Mouse (Mus musculus) midbrain, embryonic 12.5 days (tissue): ENCODE measurements at regions not wholly inside any gene's neighbourhood (a gene's known extent, or its start where the extent isn't known, plus 50 kb on each side); places are given as distances from the start of the nearest gene placed in this dataset.

Experiments
- ATAC-seq: fragments of 200-750 bp; cut with Nextera tagmentation; 2 replicates; pipeline ENCODE4 v1.8.0; 2017; ENCODE audit warnings: low read depth, moderate TSS enrichment, moderate library complexity; ENCODE audit not compliant: low FRiP score
- H3K27ac ChIP-seq: fragments of 300-500 bp; sonication (generic); replicated peaks from 2 replicates; pipeline ENCODE4 v1.5.1; 2016; ENCODE audit warnings: mild to moderate bottlenecking
- H3K27me3 ChIP-seq: fragments of 300-500 bp; sonication (generic); 2 replicates; pipeline ENCODE4 v1.6.1; 2016; ENCODE audit warnings: mild to moderate bottlenecking
- H3K36me3 ChIP-seq: fragments of 300-500 bp; sonication (generic); 2 replicates; pipeline ENCODE4 v1.6.1; 2016
- H3K4me1 ChIP-seq: fragments of 300-500 bp; sonication (generic); 2 replicates; pipeline ENCODE4 v1.6.1; 2016
- H3K4me2 ChIP-seq: fragments of 300-500 bp; sonication (generic); replicated peaks from 2 replicates; pipeline ENCODE4 v1.6.1; 2016; ENCODE audit warnings: mild to moderate bottlenecking, moderate library complexity
- H3K4me3 ChIP-seq: fragments of 300-500 bp; sonication (generic); 2 replicates; pipeline ENCODE4 v1.5.1; 2016; ENCODE audit warnings: mild to moderate bottlenecking
- H3K9ac ChIP-seq: fragments of 300-500 bp; sonication (generic); replicated peaks from 2 replicates; pipeline ENCODE4 v1.6.1; 2016; ENCODE audit warnings: mild to moderate bottlenecking, moderate library complexity
- H3K9me3 ChIP-seq: fragments of 300-500 bp; sonication (generic); 2 replicates; pipeline ENCODE4 v1.6.1; 2016; ENCODE audit warnings: mild to moderate bottlenecking
- WGBS: fragments of 180-500 bp; shearing (Covaris S2); methylation state at CpG from one replicate; pipeline ENCODE4 v1.1.7; 2016; 5-methylcytosine and 5-hydroxymethylcytosine counted together

- Histone ChIP-seq H3K27ac (no peak overlapping the region), H3K4me2 (peak overlapping the region; percentile 32), H3K36me3 (no peaks in the 10 kb centered on the region), H3K9me3 (no peaks in the 10 kb centered on the region), H3K4me1 (peaks cover 6% of the 10 kb centered on the region; the same call in 1 of the 2 replicates), H3K27me3 (peaks cover 21% of the 10 kb centered on the region), H3K9ac (no peak overlapping the region), H3K4me3 (no peak overlapping the region)
- peak; percentile 57; the same call in 1 of the 2 replicates for ATAC-seq
- WGBS = 16% methylated on average over 13 of the region's 13 CpGs
These were observed 117.2 kb upstream of the Usp25 start for GRCm38 (mm10) chr16:76896305-76896704.

DNA sequence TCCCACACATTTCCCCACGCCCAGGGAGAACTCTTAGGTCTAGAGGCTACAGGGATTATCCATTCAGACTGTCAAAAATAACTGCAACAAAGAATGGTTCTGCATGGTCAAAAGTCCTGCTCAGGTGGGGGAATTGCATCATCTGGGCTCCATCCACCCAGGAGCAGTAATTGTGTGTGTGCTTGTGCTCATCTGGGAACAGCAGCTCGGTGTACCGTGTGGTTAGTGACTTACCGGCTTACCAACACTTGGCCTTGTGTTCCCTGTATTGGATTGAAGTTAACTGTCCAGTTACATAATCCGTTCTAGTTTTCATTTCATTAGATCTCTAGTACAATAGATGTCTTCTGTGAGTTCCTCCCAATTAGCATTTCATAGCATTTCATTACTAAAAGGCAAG is 117.7 kb upstream of the Usp25 start:
- Histone ChIP-seq H3K4me2 (no peak overlapping the region), H3K4me3 (no peak overlapping the region), H3K36me3 (no peaks in the 10 kb centered on the region), H3K4me1 (peaks cover 6% of the 10 kb centered on the region; the same call in 1 of the 2 replicates), H3K9ac (no peak overlapping the region), H3K27me3 (peaks cover 21% of the 10 kb centered on the region), H3K27ac (no peak overlapping the region), H3K9me3 (no peaks in the 10 kb centered on the region)
- WGBS = 37% methylated on average over 5 of the region's 5 CpGs
- no peak for ATAC-seq

GRCm38 (mm10) chr16:76878576-76878975 is 134.9 kb upstream of the Usp25 start:
- Histone ChIP-seq H3K9me3 (no peaks in the 10 kb centered on the region), H3K4me1 (no peaks in the 10 kb centered on the region), H3K27me3 (peaks cover 37% of the 10 kb centered on the region), H3K9ac (no peak overlapping the region), H3K4me3 (no peak overlapping the region), H3K4me2 (no peak overlapping the region), H3K27ac (no peak overlapping the region), H3K36me3 (no peaks in the 10 kb centered on the region)
- 95% methylated on average over 2 of the region's 2 CpGs for WGBS
- no peak for ATAC-seq

DNA sequence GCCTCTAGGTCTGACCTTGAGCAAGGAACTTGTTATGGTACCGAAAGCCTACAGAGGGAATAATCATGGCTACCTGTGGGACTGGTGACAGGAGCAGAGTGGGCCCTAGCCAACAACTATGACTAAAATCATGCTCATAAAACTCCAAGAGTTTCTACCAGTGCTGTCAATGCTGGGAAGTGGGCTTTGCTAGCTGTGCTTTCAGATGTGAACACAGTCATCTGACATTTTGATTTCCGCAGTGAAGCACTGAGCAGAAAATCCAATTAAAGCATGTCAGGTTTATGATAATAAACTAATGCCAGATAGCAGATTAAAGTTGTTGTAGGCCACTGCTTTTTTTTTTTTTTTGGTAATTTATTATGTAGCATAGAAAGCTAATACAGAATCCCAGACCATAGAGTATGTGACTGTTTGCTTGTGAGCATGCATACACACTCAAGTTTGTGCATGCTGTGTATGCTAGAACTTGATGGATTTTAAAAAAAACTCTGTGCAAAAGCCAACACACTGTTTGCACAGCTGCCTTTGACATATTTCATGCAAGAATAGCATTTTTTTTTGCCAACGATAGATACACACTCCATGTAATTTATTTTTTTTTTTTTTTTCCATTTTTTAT is 138.0 kb upstream of the Usp25 start:
- Histone ChIP-seq H3K36me3 (no peaks in the 10 kb centered on the region), H3K4me3 (no peak overlapping the region), H3K4me1 (no peaks in the 10 kb centered on the region), H3K27me3 (peaks cover 38% of the 10 kb centered on the region), H3K9me3 (no peaks in the 10 kb centered on the region), H3K4me2 (no peak overlapping the region), H3K9ac (no peak overlapping the region), H3K27ac (no peak overlapping the region)
- WGBS = 71% methylated on average over 3 of the region's 3 CpGs
- peak; percentile 76 for ATAC-seq

DNA sequence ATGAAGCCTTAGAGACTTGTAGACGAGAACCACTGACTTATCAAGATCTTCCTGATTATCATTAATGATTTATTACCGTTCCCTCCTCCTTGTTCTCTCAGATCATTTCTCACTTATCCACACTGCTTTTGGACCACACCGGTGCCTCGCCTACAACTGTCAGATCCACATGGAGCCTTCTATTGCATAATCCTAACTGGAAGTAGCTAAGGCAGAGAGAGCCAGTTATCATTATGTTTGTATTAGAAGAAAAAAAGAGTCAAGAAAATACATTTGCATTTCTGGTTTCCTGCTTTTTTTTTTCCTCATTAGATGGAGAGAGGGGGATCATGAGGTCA is 147.1 kb upstream of the Usp25 start:
- peaks cover 29% of the 10 kb centered on the region for H3K27me3 ChIP-seq
- H3K9ac ChIP-seq = no peak overlapping the region
- no peak overlapping the region for H3K27ac ChIP-seq
- H3K4me1 ChIP-seq = no peaks in the 10 kb centered on the region
- no peaks in the 10 kb centered on the region for H3K36me3 ChIP-seq
- ATAC-seq = 0 out of 2 replicates have a peak, but pooled peaks have one; percentile 17
- peak overlapping the region; percentile 38; the same call in 1 of the 2 replicates for H3K4me2 ChIP-seq
- no peak overlapping the region for H3K4me3 ChIP-seq
- 65% methylated on average over 4 of the region's 4 CpGs for WGBS
- H3K9me3 ChIP-seq = no peaks in the 10 kb centered on the region

DNA sequence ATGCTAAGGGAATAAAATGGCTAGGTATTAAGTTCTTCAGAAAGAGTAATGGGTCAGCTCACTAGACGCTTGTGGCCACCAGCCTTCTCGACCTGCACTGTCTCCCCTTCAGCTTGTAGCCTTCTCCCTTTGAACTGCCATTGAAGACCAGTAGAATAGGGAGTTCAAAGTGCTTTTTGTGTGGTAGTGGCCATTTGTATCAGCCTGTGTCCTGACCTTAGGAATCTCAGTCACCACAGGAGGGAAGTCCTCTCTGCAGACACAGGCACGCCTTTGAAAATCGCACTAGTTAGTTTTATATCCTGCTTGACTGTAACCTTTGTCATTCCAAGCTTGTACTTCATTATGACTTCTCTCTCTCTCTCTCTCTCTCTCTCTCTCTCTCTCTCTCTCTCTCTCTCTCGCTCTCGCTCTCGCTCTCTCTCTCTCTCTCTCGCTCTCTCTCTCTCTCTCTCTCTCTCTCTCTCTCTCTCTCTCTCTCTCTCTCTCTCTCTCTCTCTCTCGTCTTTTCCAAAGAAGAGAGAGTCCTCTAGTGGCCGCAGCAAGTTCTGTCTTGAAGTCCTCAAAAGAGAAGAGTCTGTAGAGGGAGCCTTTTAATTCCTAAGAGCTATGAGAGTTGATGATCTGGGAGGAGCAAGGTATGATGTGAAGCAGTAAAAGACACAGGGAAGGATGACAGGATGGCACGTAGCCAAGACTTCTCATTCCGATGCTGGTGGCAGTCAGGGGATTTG is 147.6 kb upstream of the Usp25 start:
- 27% methylated on average over 8 of the region's 12 CpGs for WGBS

DNA sequence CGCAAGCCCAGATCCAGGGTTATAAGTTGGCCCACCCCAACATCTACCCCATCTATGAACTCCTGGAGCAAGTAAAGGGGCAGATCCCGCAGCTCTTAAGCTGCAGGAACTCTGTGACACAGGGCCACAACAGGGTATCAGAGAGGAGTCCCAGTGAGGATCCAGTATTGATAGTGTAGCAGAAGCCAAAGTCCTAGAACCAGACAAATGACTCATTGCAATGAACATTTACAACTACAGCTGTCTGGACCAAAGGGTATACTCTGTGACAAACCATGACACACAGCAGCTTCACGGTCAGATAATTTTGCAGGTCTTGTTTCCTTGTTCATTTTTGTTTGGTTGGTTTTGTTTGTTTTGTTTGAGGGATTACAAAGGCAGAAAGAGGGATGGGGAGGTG is 149.1 kb upstream of the Usp25 start:
- no peak overlapping the region for H3K4me3 ChIP-seq
- H3K4me2 ChIP-seq = no peak overlapping the region
- H3K9me3 ChIP-seq = no peaks in the 10 kb centered on the region
- no peaks in the 10 kb centered on the region for H3K4me1 ChIP-seq
- H3K27me3 ChIP-seq = peaks cover 24% of the 10 kb centered on the region
- 92% methylated on average over 3 of the region's 3 CpGs for WGBS
- H3K27ac ChIP-seq = no peak overlapping the region
- ATAC-seq = no peak
- H3K9ac ChIP-seq = no peak overlapping the region
- H3K36me3 ChIP-seq = no peaks in the 10 kb centered on the region

More for the DNA sequence above, 147.6 kb upstream of the Usp25 start:
- ATAC-seq = peak; percentile 67
- no peaks in the 10 kb centered on the region for H3K9me3 ChIP-seq
- no peaks in the 10 kb centered on the region for H3K36me3 ChIP-seq
- no peak overlapping the region for H3K9ac ChIP-seq
- no peak overlapping the region for H3K27ac ChIP-seq
- no peak overlapping the region for H3K4me3 ChIP-seq
- H3K27me3 ChIP-seq = peaks cover 29% of the 10 kb centered on the region
- H3K4me1 ChIP-seq = no peaks in the 10 kb centered on the region
- H3K4me2 ChIP-seq = peak overlapping the region; percentile 38

DNA sequence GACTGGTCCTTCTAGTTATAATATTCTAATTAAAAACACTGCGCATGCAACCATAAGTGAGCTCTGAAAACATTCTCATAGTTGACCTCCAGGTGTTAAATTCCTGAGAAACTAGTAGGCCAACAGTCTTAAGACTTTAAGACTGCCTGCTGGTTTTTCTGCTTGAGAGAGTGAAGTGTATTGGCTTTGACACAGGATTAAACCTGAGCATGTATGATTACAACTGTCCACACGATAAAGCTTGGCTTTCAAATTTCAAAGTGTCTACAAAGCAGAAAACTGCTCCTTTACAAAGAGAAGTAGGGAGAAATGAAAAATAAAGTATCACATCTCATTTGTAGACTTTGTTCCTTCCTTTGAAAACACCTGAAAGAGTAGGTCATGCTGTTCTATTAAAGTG is 157.7 kb upstream of the Usp25 start:
- Histone ChIP-seq H3K27ac (no peak overlapping the region), H3K9me3 (no peaks in the 10 kb centered on the region), H3K4me3 (no peak overlapping the region), H3K9ac (no peak overlapping the region), H3K4me1 (no peaks in the 10 kb centered on the region), H3K4me2 (no peak overlapping the region), H3K27me3 (no peaks in the 10 kb centered on the region), H3K36me3 (no peaks in the 10 kb centered on the region)
- no peak for ATAC-seq
- WGBS = 69% methylated on average over 2 of the region's 2 CpGs

GRCm38 (mm10) chr16:76851396-76851795 is 162.1 kb upstream of the Usp25 start:
- ATAC-seq = no peak
- H3K27ac ChIP-seq = no peak overlapping the region
- H3K4me1 ChIP-seq = no peaks in the 10 kb centered on the region
- H3K9ac ChIP-seq = no peak overlapping the region
- no peaks in the 10 kb centered on the region for H3K36me3 ChIP-seq
- no peak overlapping the region for H3K4me3 ChIP-seq
- no peak overlapping the region for H3K4me2 ChIP-seq
- H3K27me3 ChIP-seq = no peaks in the 10 kb centered on the region
- no peaks in the 10 kb centered on the region for H3K9me3 ChIP-seq
- WGBS = 83% methylated on average over 3 of the region's 3 CpGs

DNA sequence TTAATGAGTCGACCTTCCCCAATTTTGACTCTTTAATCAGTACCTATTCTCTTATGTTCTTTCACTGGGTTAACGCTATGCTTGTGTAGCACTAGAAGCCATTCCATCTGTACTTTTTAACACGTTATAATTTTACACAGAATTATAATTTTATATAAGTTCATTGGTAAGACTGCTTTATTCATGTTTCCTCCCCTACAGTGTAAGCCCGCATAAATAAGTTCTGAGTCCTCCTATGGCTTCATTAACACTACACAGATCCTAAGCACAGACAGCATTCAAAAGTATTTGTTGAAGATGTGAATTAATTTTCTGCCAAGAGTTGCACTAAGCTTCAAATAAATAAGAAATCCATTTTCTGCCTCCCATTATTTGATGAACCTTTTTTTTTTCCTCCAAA is 176.1 kb upstream of the Usp25 start:
- no peak overlapping the region for H3K4me3 ChIP-seq
- H3K27ac ChIP-seq = no peak overlapping the region
- no peak overlapping the region for H3K9ac ChIP-seq
- H3K36me3 ChIP-seq = no peaks in the 10 kb centered on the region
- H3K4me2 ChIP-seq = no peak overlapping the region
- 83% methylated on average over 4 of the region's 4 CpGs for WGBS
- H3K9me3 ChIP-seq = no peaks in the 10 kb centered on the region
- H3K4me1 ChIP-seq = no peaks in the 10 kb centered on the region
- no peaks in the 10 kb centered on the region for H3K27me3 ChIP-seq
- no peak for ATAC-seq

DNA sequence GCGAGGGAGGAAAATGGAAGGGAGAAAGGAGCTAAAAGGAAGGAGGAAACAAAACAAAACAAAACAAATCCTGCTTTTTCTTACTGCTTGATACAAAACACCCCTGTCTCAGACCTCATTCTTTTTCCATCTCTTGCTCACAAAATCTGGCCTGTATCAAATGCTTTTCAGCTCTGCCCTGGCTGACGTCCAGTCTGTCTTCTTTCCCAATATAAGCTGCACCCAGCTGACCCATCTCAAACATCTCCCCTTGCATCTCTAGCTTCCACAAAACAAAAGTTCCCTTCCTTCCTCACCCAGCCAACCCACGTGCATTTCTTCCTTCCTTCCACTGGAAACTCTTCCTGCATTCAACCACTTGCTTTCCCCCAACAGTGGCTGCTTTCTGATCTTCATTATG is 183.1 kb upstream of the Usp25 start:
- 0 out of 2 replicates have a peak, but pooled peaks cover 6% of the 10 kb centered on the region for H3K4me1 ChIP-seq
- H3K27me3 ChIP-seq = no peaks in the 10 kb centered on the region
- H3K4me2 ChIP-seq = no peak overlapping the region
- H3K4me3 ChIP-seq = no peak overlapping the region
- H3K27ac ChIP-seq = no peak overlapping the region
- H3K9ac ChIP-seq = no peak overlapping the region
- ATAC-seq = no peak
- 39% methylated on average over 3 of the region's 3 CpGs for WGBS
- no peaks in the 10 kb centered on the region for H3K36me3 ChIP-seq
- H3K9me3 ChIP-seq = 0 out of 2 replicates have a peak, but pooled peaks cover 3% of the 10 kb centered on the region

DNA sequence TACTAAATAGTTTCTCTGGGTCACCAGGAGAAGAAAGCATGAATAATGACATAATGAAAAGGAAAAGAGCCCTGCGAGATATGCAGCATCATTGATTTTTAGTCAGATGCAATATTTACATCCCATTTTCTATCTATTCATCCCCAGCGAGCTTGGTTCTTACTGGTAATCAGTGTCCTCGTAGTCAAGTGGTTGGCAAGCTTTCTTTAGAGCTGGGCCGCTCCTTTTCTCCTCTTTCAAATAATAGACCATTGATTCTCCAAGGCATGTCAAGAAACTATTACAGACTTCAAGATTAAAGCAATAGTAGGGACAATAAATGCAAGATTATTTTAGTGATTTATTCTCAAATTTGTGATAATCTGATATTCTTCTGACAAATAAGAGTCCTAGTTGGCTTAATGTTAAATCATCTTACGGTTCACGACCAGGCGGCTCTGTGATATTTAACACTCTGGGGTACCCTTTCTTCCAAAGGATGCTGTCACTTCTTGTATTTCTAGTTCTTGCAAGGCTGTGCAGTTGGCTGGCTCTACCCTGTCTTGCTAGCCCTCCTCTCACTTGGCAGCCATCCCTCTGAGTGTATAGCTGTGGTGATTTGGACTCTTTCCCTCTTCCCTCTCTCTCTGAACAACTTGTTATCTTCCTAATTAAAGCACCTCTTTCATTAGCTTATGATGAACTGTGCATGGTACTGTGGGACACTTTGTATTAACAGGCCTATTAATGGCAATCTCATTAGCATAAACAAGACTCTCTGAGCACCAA is 185.6 kb upstream of the Usp25 start:
- Histone ChIP-seq H3K36me3 (no peaks in the 10 kb centered on the region), H3K9me3 (0 out of 2 replicates have a peak, but pooled peaks cover 3% of the 10 kb centered on the region), H3K4me2 (no peak overlapping the region), H3K27me3 (no peaks in the 10 kb centered on the region), H3K9ac (no peak overlapping the region), H3K27ac (no peak overlapping the region), H3K4me1 (0 out of 2 replicates have a peak, but pooled peaks cover 6% of the 10 kb centered on the region), H3K4me3 (no peak overlapping the region)
- ATAC-seq = peak; percentile 82
- 84% methylated on average over 7 of the region's 7 CpGs for WGBS
